Mouse (Mus musculus): ENCODE data around the gene Mark1.

DNA sequence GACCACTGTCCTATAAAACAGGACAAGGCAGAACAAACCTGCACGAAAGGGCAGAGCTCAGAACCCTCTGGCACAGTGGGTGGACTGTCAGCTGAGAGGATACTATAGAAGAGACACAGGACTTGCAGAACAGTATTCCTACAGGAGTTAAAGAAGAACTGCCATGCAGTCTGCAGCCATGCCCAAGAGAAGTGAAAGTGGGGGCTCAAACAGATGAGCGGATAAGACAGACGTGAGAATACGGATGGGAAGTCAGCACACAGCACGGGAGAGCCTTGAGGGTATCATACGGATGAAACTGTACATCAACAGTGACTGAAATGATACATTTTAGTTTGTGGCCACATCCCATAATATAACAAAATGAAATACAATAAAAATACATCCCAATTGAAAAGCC, 68.3 kb downstream of the Mark1 start:
- TF ChIP-seq CTCF (IDR thresholded peaks at IDR 0.05; ENCODE audit: extremely low read depth, insufficient read depth, low read length): no peak
- TF ChIP-seq POLR2A (IDR thresholded peaks at IDR 0.05; ENCODE audit: extremely low read depth, insufficient read depth, low read length): no peak
